Mouse (Mus musculus) liver, embryonic 13.5 days (tissue): ENCODE data around the gene Fbxw8. TPM values are rescaled to one million over a fixed set of nuclear protein-coding genes. Genes with fewer than 3 reads are reported as not detected.

Experiments used
- ATAC-seq: fragments of 200-750 bp; cut with Nextera tagmentation; 2 replicates; pipeline ENCODE4 v1.8.0; 2017; ENCODE audit warnings: low read depth, mild to moderate bottlenecking, moderate number of reproducible peaks, moderate library complexity
- DNase-seq: peaks from one replicate; pipeline ENCODE4 v3.0.0; 2022
- H3K27ac ChIP-seq: fragments of 300-500 bp; sonication (generic); 2 replicates; pipeline ENCODE4 v1.5.1; 2015; ENCODE audit warnings: moderate library complexity, mild to moderate bottlenecking, inconsistent platforms
- H3K27me3 ChIP-seq: fragments of 300-500 bp; sonication (generic); 2 replicates; pipeline ENCODE4 v1.6.1; 2015; ENCODE audit warnings: mild to moderate bottlenecking, inconsistent platforms
- H3K36me3 ChIP-seq: fragments of 300-500 bp; sonication (generic); 2 replicates; pipeline ENCODE4 v1.6.1; 2015; ENCODE audit warnings: mild to moderate bottlenecking, inconsistent platforms
- H3K4me1 ChIP-seq: fragments of 300-500 bp; sonication (generic); replicated peaks from 2 replicates; pipeline ENCODE4 v1.6.1; 2015; ENCODE audit warnings: inconsistent platforms
- H3K4me2 ChIP-seq: fragments of 300-500 bp; sonication (generic); 2 replicates; pipeline ENCODE4 v1.6.1; 2015; ENCODE audit warnings: inconsistent platforms, mild to moderate bottlenecking, moderate library complexity
- H3K4me3 ChIP-seq: fragments of 300-500 bp; sonication (generic); replicated peaks from 2 replicates; pipeline ENCODE4 v1.5.1; 2015; ENCODE audit warnings: mild to moderate bottlenecking, inconsistent platforms
- H3K9ac ChIP-seq: fragments of 300-500 bp; sonication (generic); 2 replicates; pipeline ENCODE4 v1.6.1; 2015; ENCODE audit warnings: mild to moderate bottlenecking, inconsistent platforms
- H3K9me3 ChIP-seq: fragments of 300-500 bp; sonication (generic); replicated peaks from 2 replicates; pipeline ENCODE4 v1.6.1; 2016; ENCODE audit warnings: inconsistent platforms
- WGBS: fragments of 180-500 bp; shearing (Covaris S2); methylation state at CpG from one replicate; pipeline ENCODE4 v1.1.7; 2015; ENCODE audit not compliant: insufficient replicate concordance; 5-methylcytosine and 5-hydroxymethylcytosine counted together
- polyA plus RNA-seq: library from polyadenylated mRNA; unstranded; fragments of >200 nt; fragmentation: Nextera tagmentation; extraction: Ambion mirVana; gene quantifications from 2 replicates; pipeline ENCODE4 v1.2.1, GENCODE M21; 2015

Gene Fbxw8
- polyA plus RNA-seq, 1 experiment from 2014 or later, result 10.0 TPM

GRCm38 (mm10) chr5:118147264-118147663 lies 8.0 kb downstream of the Fbxw8 start:
- DNase-seq (no peak), ATAC-seq (no peak)
- Histone ChIP-seq H3K4me3 (no peak overlapping the region), H3K27me3 (no peaks in the 10 kb centered on the region), H3K4me1 (peaks cover 20% of the 10 kb centered on the region), H3K9ac (no peak overlapping the region), H3K9me3 (no peaks in the 10 kb centered on the region), H3K4me2 (no peak overlapping the region), H3K36me3 (peaks cover 20% of the 10 kb centered on the region), H3K27ac (no peak overlapping the region)
- 78% methylated on average over 10 of the region's 10 CpGs for WGBS

GRCm38 (mm10) chr5:118145999-118146679 lies 9.1 kb downstream of the Fbxw8 start:
- 76% methylated on average over 15 of the region's 15 CpGs for WGBS
- Histone ChIP-seq H3K27ac (no peak overlapping the region), H3K4me2 (no peak overlapping the region), H3K4me1 (peaks cover 20% of the 10 kb centered on the region), H3K9ac (no peak overlapping the region), H3K9me3 (no peaks in the 10 kb centered on the region), H3K4me3 (no peak overlapping the region), H3K36me3 (peaks cover 22% of the 10 kb centered on the region), H3K27me3 (no peaks in the 10 kb centered on the region)
- DNase-seq, result no peak
- no peak for ATAC-seq

- H3K4me2 ChIP-seq, result no peak overlapping the region
- 74% methylated on average over 3 of the region's 3 CpGs for WGBS
Measured at GRCm38 (mm10) chr5:118145458-118145857, 9.8 kb downstream of the Fbxw8 start.

GRCm38 (mm10) chr5:118144770-118145169 lies 10.5 kb downstream of the Fbxw8 start:
- no peak for DNase-seq
- Histone ChIP-seq H3K4me3 (no peak overlapping the region), H3K27me3 (no peaks in the 10 kb centered on the region), H3K4me2 (no peak overlapping the region), H3K9ac (no peak overlapping the region), H3K9me3 (no peaks in the 10 kb centered on the region), H3K36me3 (peaks cover 33% of the 10 kb centered on the region), H3K4me1 (peaks cover 20% of the 10 kb centered on the region), H3K27ac (no peak overlapping the region)
- ATAC-seq, result no peak
- 68% methylated on average over 6 of the region's 6 CpGs for WGBS

More at GRCm38 (mm10) chr5:118145458-118145857, 9.8 kb downstream of the Fbxw8 start:
- Histone ChIP-seq H3K9ac (no peak overlapping the region), H3K27me3 (no peaks in the 10 kb centered on the region), H3K36me3 (peaks cover 27% of the 10 kb centered on the region), H3K27ac (no peak overlapping the region), H3K9me3 (no peaks in the 10 kb centered on the region), H3K4me3 (no peak overlapping the region), H3K4me1 (peaks cover 20% of the 10 kb centered on the region)
- ATAC-seq (no peak), DNase-seq (no peak)

- H3K36me3 ChIP-seq, result peaks cover 37% of the 10 kb centered on the region
- H3K9ac ChIP-seq, result no peak overlapping the region
- H3K9me3 ChIP-seq, result no peaks in the 10 kb centered on the region
- no peak overlapping the region for H3K27ac ChIP-seq
- 68% methylated on average over 4 of the region's 4 CpGs for WGBS
- peaks cover 20% of the 10 kb centered on the region for H3K4me1 ChIP-seq
- no peak overlapping the region for H3K4me2 ChIP-seq
- no peak for DNase-seq
- no peak for ATAC-seq
- no peaks in the 10 kb centered on the region for H3K27me3 ChIP-seq
- no peak overlapping the region for H3K4me3 ChIP-seq
Measured at GRCm38 (mm10) chr5:118144327-118144726, 10.9 kb downstream of the Fbxw8 start.

GRCm38 (mm10) chr5:118143211-118144026 lies 11.8 kb downstream of the Fbxw8 start:
- no peak overlapping the region for H3K4me2 ChIP-seq
- peaks cover 43% of the 10 kb centered on the region for H3K36me3 ChIP-seq
- no peak overlapping the region for H3K27ac ChIP-seq
- H3K9me3 ChIP-seq, result no peaks in the 10 kb centered on the region
- peaks cover 17% of the 10 kb centered on the region for H3K4me1 ChIP-seq
- no peak for ATAC-seq
- no peak overlapping the region for H3K4me3 ChIP-seq
- no peaks in the 10 kb centered on the region for H3K27me3 ChIP-seq
- 76% methylated on average over 12 of the region's 12 CpGs for WGBS
- DNase-seq, result no peak
- no peak overlapping the region for H3K9ac ChIP-seq

- peaks cover 50% of the 10 kb centered on the region for H3K36me3 ChIP-seq
- no peak overlapping the region for H3K4me3 ChIP-seq
- H3K9me3 ChIP-seq, result no peaks in the 10 kb centered on the region
- WGBS, result 72% methylated on average over 8 of the region's 8 CpGs
- DNase-seq, result no peak
- no peak for ATAC-seq
- H3K27me3 ChIP-seq, result no peaks in the 10 kb centered on the region
- H3K27ac ChIP-seq, result no peak overlapping the region
- H3K9ac ChIP-seq, result no peak overlapping the region
- H3K4me2 ChIP-seq, result no peak overlapping the region
- H3K4me1 ChIP-seq, result peaks cover 17% of the 10 kb centered on the region
Measured at GRCm38 (mm10) chr5:118142471-118142870, 12.8 kb downstream of the Fbxw8 start.

GRCm38 (mm10) chr5:118139630-118140029 lies 15.6 kb downstream of the Fbxw8 start:
- Histone ChIP-seq H3K27me3 (no peaks in the 10 kb centered on the region), H3K4me3 (no peak overlapping the region), H3K4me2 (no peak overlapping the region), H3K9ac (no peak overlapping the region), H3K27ac (no peak overlapping the region), H3K4me1 (peaks cover 12% of the 10 kb centered on the region; the same call in 1 of the 2 replicates), H3K36me3 (peaks cover 54% of the 10 kb centered on the region), H3K9me3 (no peaks in the 10 kb centered on the region)
- no peak for ATAC-seq
- no peak for DNase-seq
- 85% methylated on average over 8 of the region's 8 CpGs for WGBS

- 78% methylated on average over 5 of the region's 5 CpGs for WGBS
- Histone ChIP-seq H3K27ac (no peak overlapping the region), H3K36me3 (peaks cover 48% of the 10 kb centered on the region), H3K27me3 (no peaks in the 10 kb centered on the region), H3K4me1 (no peaks in the 10 kb centered on the region), H3K9me3 (no peaks in the 10 kb centered on the region), H3K4me3 (no peak overlapping the region), H3K9ac (no peak overlapping the region), H3K4me2 (no peak overlapping the region)
- DNase-seq (no peak), ATAC-seq (no peak)
Measured at GRCm38 (mm10) chr5:118136391-118136790, 18.9 kb downstream of the Fbxw8 start.

GRCm38 (mm10) chr5:118128651-118129050 lies 26.6 kb downstream of the Fbxw8 start:
- H3K4me3 ChIP-seq, result no peak overlapping the region
- peaks cover 52% of the 10 kb centered on the region for H3K36me3 ChIP-seq
- no peak overlapping the region for H3K27ac ChIP-seq
- DNase-seq (no peak), ATAC-seq (no peak)
- WGBS, result 80% methylated on average over 9 of the region's 9 CpGs
- H3K9ac ChIP-seq, result no peak overlapping the region
- no peak overlapping the region for H3K4me2 ChIP-seq
- H3K9me3 ChIP-seq, result no peaks in the 10 kb centered on the region
- H3K4me1 ChIP-seq, result no peaks in the 10 kb centered on the region
- H3K27me3 ChIP-seq, result no peaks in the 10 kb centered on the region

- Histone ChIP-seq H3K9ac (no peak overlapping the region), H3K4me3 (no peak overlapping the region), H3K9me3 (no peaks in the 10 kb centered on the region), H3K4me2 (no peak overlapping the region), H3K27me3 (no peaks in the 10 kb centered on the region), H3K27ac (no peak overlapping the region), H3K36me3 (peaks cover 52% of the 10 kb centered on the region), H3K4me1 (no peaks in the 10 kb centered on the region)
- ATAC-seq (no peak), DNase-seq (no peak)
- 77% methylated on average over 6 of the region's 6 CpGs for WGBS
Measured at GRCm38 (mm10) chr5:118128208-118128607, 27.1 kb downstream of the Fbxw8 start.
